Mouse (Mus musculus): ENCODE data around the gene Dlx6. TPM values are rescaled to one million over a fixed set of nuclear protein-coding genes. Genes with fewer than 3 reads are reported as not detected.

Dlx6 gene
- total and polyA plus RNA-seq, 2 experiments from 2014 or later: 4.9 to 28.9 TPM

- no peaks in the 10 kb centered on the region for H3K9me3 ChIP-seq (ENCODE audit: low read length)
- TF ChIP-seq CTCF (IDR thresholded peaks at IDR 0.05; ENCODE audit: low read depth): no peak
- peak overlapping the region; percentile 69 for H3K9ac ChIP-seq
- peaks cover 37% of the 10 kb centered on the region for H3K27me3 ChIP-seq (ENCODE audit: insufficient read depth, low read length)
- ATAC-seq (no peak), DNase-seq (peak; percentile 42)
- H3K4me2 ChIP-seq (ENCODE audit: low read depth): peak overlapping the region; percentile 53
- H3K36me3 ChIP-seq (ENCODE audit: insufficient read depth): no peaks in the 10 kb centered on the region
- peak overlapping the region; percentile 86 for H3K27ac ChIP-seq (ENCODE audit: low read depth, low read length)
- peaks cover 9% of the 10 kb centered on the region; the same call in 1 of the 2 replicates for H3K4me1 ChIP-seq (ENCODE audit: insufficient read depth)
- H3K4me3 ChIP-seq (ENCODE audit: low read depth, low read length): peak overlapping the region; percentile 50
- WGBS: 1% methylated on average over 19 of the region's 19 CpGs
Measured at GRCm38 (mm10) chr6:6859111-6859949, 3.8 kb upstream of the Dlx6 start.

GRCm38 (mm10) chr6:6859950-6860410 is 3.2 kb upstream of the Dlx6 start:
- under 1% methylated on average over 21 of the region's 21 CpGs for WGBS
- Histone ChIP-seq H3K9me3 (ENCODE audit: low read length) (no peaks in the 10 kb centered on the region), H3K4me1 (ENCODE audit: insufficient read depth) (peaks cover 7% of the 10 kb centered on the region; the same call in 1 of the 2 replicates), H3K27ac (ENCODE audit: low read depth, low read length) (peak overlapping the region; percentile 86), H3K4me2 (ENCODE audit: low read depth) (peak overlapping the region; percentile 53), H3K4me3 (ENCODE audit: low read depth, low read length) (peak overlapping the region; percentile 50), H3K27me3 (ENCODE audit: insufficient read depth, low read length) (peaks cover 38% of the 10 kb centered on the region), H3K36me3 (ENCODE audit: insufficient read depth) (no peaks in the 10 kb centered on the region), H3K9ac (peak overlapping the region; percentile 69)
- TF ChIP-seq CTCF (IDR thresholded peaks at IDR 0.05; ENCODE audit: low read depth): no peak
- DNase-seq (no peak), ATAC-seq (no peak)

- Histone ChIP-seq H3K36me3 (ENCODE audit: insufficient read depth) (no peaks in the 10 kb centered on the region), H3K4me2 (ENCODE audit: low read depth) (peak overlapping the region; percentile 53), H3K4me3 (ENCODE audit: low read depth, low read length) (peak overlapping the region; percentile 50), H3K4me1 (ENCODE audit: insufficient read depth) (peaks cover 4% of the 10 kb centered on the region; the same call in 1 of the 2 replicates), H3K9me3 (ENCODE audit: low read length) (no peaks in the 10 kb centered on the region), H3K27me3 (ENCODE audit: insufficient read depth, low read length) (peaks cover 39% of the 10 kb centered on the region), H3K27ac (ENCODE audit: low read depth, low read length) (peak overlapping the region; percentile 86), H3K9ac (peak overlapping the region; percentile 69)
- ATAC-seq (no peak), DNase-seq (peak; percentile 67)
- TF ChIP-seq CTCF (IDR thresholded peaks at IDR 0.05; ENCODE audit: low read depth): no peak
- WGBS: under 1% methylated on average over 33 of the region's 33 CpGs
Measured at GRCm38 (mm10) chr6:6860411-6861085, 2.6 kb upstream of the Dlx6 start.

- DNase-seq (no peak), ATAC-seq (peak; percentile 4; the same call in 1 of the 2 replicates)
- H3K9ac ChIP-seq: peak overlapping the region; percentile 69
- peak overlapping the region; percentile 86 for H3K27ac ChIP-seq (ENCODE audit: low read depth, low read length)
- H3K9me3 ChIP-seq (ENCODE audit: low read length): no peaks in the 10 kb centered on the region
- H3K4me3 ChIP-seq (ENCODE audit: low read depth, low read length): peak overlapping the region; percentile 50
- H3K36me3 ChIP-seq (ENCODE audit: insufficient read depth): no peaks in the 10 kb centered on the region
- no peak for TF ChIP-seq CTCF (IDR thresholded peaks at IDR 0.05; ENCODE audit: low read depth)
- peaks cover 35% of the 10 kb centered on the region for H3K27me3 ChIP-seq (ENCODE audit: insufficient read depth, low read length)
- WGBS: 1% methylated on average over 21 of the region's 21 CpGs
- H3K4me2 ChIP-seq (ENCODE audit: low read depth): peak overlapping the region; percentile 53
- peaks cover 4% of the 10 kb centered on the region; the same call in 1 of the 2 replicates for H3K4me1 ChIP-seq (ENCODE audit: insufficient read depth)
Measured at GRCm38 (mm10) chr6:6861086-6861797, 1.9 kb upstream of the Dlx6 start.

GRCm38 (mm10) chr6:6861798-6862428 is 1.2 kb upstream of the Dlx6 start:
- Histone ChIP-seq H3K27ac (ENCODE audit: low read depth, low read length) (peak overlapping the region; percentile 96), H3K4me2 (ENCODE audit: low read depth) (peak overlapping the region; percentile 53), H3K36me3 (ENCODE audit: insufficient read depth) (no peaks in the 10 kb centered on the region), H3K9me3 (ENCODE audit: low read length) (no peaks in the 10 kb centered on the region), H3K9ac (peak overlapping the region; percentile 69), H3K27me3 (ENCODE audit: insufficient read depth, low read length) (peaks cover 36% of the 10 kb centered on the region), H3K4me1 (ENCODE audit: insufficient read depth) (peaks cover 4% of the 10 kb centered on the region; the same call in 1 of the 2 replicates), H3K4me3 (ENCODE audit: low read depth, low read length) (peak overlapping the region; percentile 50)
- ATAC-seq: peak; percentile 12; the same call in 1 of the 2 replicates
- TF ChIP-seq CTCF (IDR thresholded peaks at IDR 0.05; ENCODE audit: low read depth): no peak
- 2% methylated on average over 11 of the region's 11 CpGs for WGBS
- DNase-seq: peak; percentile 68

- Histone ChIP-seq H3K4me1 (ENCODE audit: insufficient read depth) (peaks cover 4% of the 10 kb centered on the region; the same call in 1 of the 2 replicates), H3K27me3 (ENCODE audit: insufficient read depth, low read length) (peaks cover 40% of the 10 kb centered on the region), H3K9ac (peak overlapping the region; percentile 81), H3K27ac (ENCODE audit: low read depth, low read length) (peak overlapping the region; percentile 96), H3K4me2 (ENCODE audit: low read depth) (peak overlapping the region; percentile 53), H3K9me3 (ENCODE audit: low read length) (no peaks in the 10 kb centered on the region), H3K4me3 (ENCODE audit: low read depth, low read length) (peak overlapping the region; percentile 50), H3K36me3 (ENCODE audit: insufficient read depth) (no peaks in the 10 kb centered on the region)
- peak; percentile 74 for ATAC-seq
- WGBS: 1% methylated on average over 23 of the region's 23 CpGs
- peak; percentile 90 for DNase-seq
- no peak for TF ChIP-seq CTCF (IDR thresholded peaks at IDR 0.05; ENCODE audit: low read depth)
Measured at GRCm38 (mm10) chr6:6862611-6863010, 523 bp upstream of the Dlx6 start.
